In the genomic region with DNA sequence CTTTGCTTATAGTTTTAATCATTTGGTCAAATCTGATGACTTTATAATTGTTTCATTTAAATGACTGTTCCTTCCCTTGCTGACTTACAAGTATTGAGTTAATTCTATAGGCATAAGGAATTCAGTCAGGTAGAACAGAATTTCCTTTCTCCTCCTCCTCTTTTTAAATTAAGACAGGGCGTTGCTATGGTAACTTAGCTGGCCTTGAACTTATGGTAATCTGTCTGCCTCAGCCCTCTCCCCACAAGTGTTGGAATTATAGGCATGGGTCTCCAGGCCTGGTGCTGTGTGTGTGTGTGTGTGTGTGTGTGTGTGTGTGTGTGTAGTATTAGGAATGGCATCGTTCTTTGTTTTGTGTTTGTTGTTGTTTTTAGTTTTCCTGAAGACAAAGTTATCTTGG, we compare ENCODE assay signal across 24 mouse cellular contexts. TPM values are rescaled to one million over a fixed set of nuclear protein-coding genes. Genes with fewer than 3 reads are reported as not detected.
A peak's percentile ranks its signal among the peaks of the same experiment; 100 is the strongest.
DNase-seq lines count a peak whose midpoint lies in the region; ATAC-seq lines count a peak whose summit lies in the region.
"Had no signal": no experiment of that assay in that cellular context is flagged by ENCODE, and none has a peak within 500 bp of the region (broad histone marks: within the 10 kb centered on the region; RNA-seq: fewer than 3 reads in every experiment).

No protein-coding gene starts in this region.

- DNase-seq in forebrain, embryonic 14.5 days (ENCODE audit: low spot score) = peak; percentile 24
- no peak for DNase-seq in forebrain, embryonic 11.5 days (ENCODE audit: low spot score)
- DNase-seq in midbrain, embryonic 11.5 days (ENCODE audit: low spot score, missing footprints) = no peak
- DNase-seq in R1 (ENCODE audit: low read depth, low spot score) (peak; percentile 77), adipocyte (ENCODE audit: low spot score) (no peak)
- DNase-seq in embryo, embryonic 10.5 days (ENCODE audit: low spot score) = peak; percentile 62
- DNase-seq in frontal cortex, postnatal 10 days (ENCODE audit: low spot score in 2 of 2) = no peak
- DNase-seq: adrenal gland, postnatal 14 days; cerebellum, adult 18-20 months; cerebellum, adult 9-11 months; cerebellum, postnatal 36 days; forebrain, postnatal 0 days; gastrocnemius, adult 2 months; gastrocnemius, postnatal 25 days; heart, postnatal 10 days; heart, postnatal 4 days; kidney, adult 18-20 months had no signal

- WGBS in forebrain, embryonic 14.5 days = 52% methylated on average over 2 of the region's 2 CpGs
- WGBS in forebrain, embryonic 11.5 days = 85% methylated on average over 2 of the region's 2 CpGs
- 79% methylated on average over 2 of the region's 2 CpGs for WGBS in midbrain, embryonic 11.5 days
- 78% methylated on average over 2 of the region's 2 CpGs for WGBS in midbrain, embryonic 13.5 days

- H3K4me1 ChIP-seq in forebrain, embryonic 14.5 days (ENCODE audit: control insufficient read depth, insufficient read depth, low read length) = no peaks in the 10 kb centered on the region
- H3K4me1 ChIP-seq in forebrain, embryonic 11.5 days (replicated peaks; ENCODE audit: control insufficient read depth, insufficient read depth, low read length) = no peaks in the 10 kb centered on the region
- no peaks in the 10 kb centered on the region for H3K4me1 ChIP-seq in midbrain, embryonic 11.5 days (ENCODE audit: control insufficient read depth, insufficient read depth, low read length)
- H3K4me1 ChIP-seq in midbrain, embryonic 13.5 days (replicated peaks) = 0 out of 2 replicates have a peak, but pooled peaks cover 4% of the 10 kb centered on the region
- H3K4me1 ChIP-seq: embryonic facial prominence, embryonic 15.5 days; heart, embryonic 10.5 days; hindbrain, embryonic 13.5 days; intestine, embryonic 15.5 days had no signal

- no peaks in the 10 kb centered on the region for H3K27me3 ChIP-seq in forebrain, embryonic 14.5 days (replicated peaks; ENCODE audit: control insufficient read depth, insufficient read depth, low read length)
- no peaks in the 10 kb centered on the region for H3K27me3 ChIP-seq in forebrain, embryonic 11.5 days (ENCODE audit: control insufficient read depth, insufficient read depth, low read length)
- H3K27me3 ChIP-seq in midbrain, embryonic 11.5 days (ENCODE audit: control insufficient read depth, insufficient read depth, low read length) = no peaks in the 10 kb centered on the region
- H3K27me3 ChIP-seq in midbrain, embryonic 13.5 days = no peaks in the 10 kb centered on the region
- H3K27me3 ChIP-seq: CH12.LX; embryonic facial prominence, embryonic 15.5 days; forebrain, embryonic 12.5 days; hindbrain, embryonic 13.5 days; intestine, embryonic 15.5 days had no signal

- H3K9ac ChIP-seq in forebrain, embryonic 14.5 days (ENCODE audit: low read length) = no peak overlapping the region
- H3K9ac ChIP-seq in forebrain, embryonic 11.5 days (ENCODE audit: low read length) = no peak overlapping the region
- no peak overlapping the region for H3K9ac ChIP-seq in midbrain, embryonic 11.5 days (ENCODE audit: low read length)
- no peak overlapping the region for H3K9ac ChIP-seq in midbrain, embryonic 13.5 days (replicated peaks)
- H3K9ac ChIP-seq: embryonic facial prominence, embryonic 15.5 days; forebrain, embryonic 12.5 days; forebrain, postnatal 0 days; hindbrain, embryonic 13.5 days; intestine, embryonic 15.5 days had no signal

- peaks cover 13% of the 10 kb centered on the region; the same call in 1 of the 2 replicates for H3K36me3 ChIP-seq in forebrain, embryonic 14.5 days (ENCODE audit: control insufficient read depth, insufficient read depth, low read length)
- no peaks in the 10 kb centered on the region for H3K36me3 ChIP-seq in forebrain, embryonic 11.5 days (ENCODE audit: control insufficient read depth, insufficient read depth, low read length)
- H3K36me3 ChIP-seq in midbrain, embryonic 11.5 days (ENCODE audit: control insufficient read depth, insufficient read depth, low read length) = no peaks in the 10 kb centered on the region
- H3K36me3 ChIP-seq in midbrain, embryonic 13.5 days = peaks cover 23% of the 10 kb centered on the region

- H3K4me3 ChIP-seq in forebrain, embryonic 14.5 days (ENCODE audit: low read depth, low read length) = no peak overlapping the region
- H3K4me3 ChIP-seq in forebrain, embryonic 11.5 days (ENCODE audit: low read depth, low read length) = no peak overlapping the region
- no peak overlapping the region for H3K4me3 ChIP-seq in midbrain, embryonic 11.5 days (ENCODE audit: low read depth, low read length)
- H3K4me3 ChIP-seq in midbrain, embryonic 13.5 days (replicated peaks) = no peak overlapping the region
- H3K4me3 ChIP-seq: embryonic facial prominence, embryonic 15.5 days; forebrain, embryonic 12.5 days; gastrocnemius, adult 2 months; heart, embryonic 10.5 days; hindbrain, embryonic 13.5 days; intestine, embryonic 15.5 days had no signal

- H3K9me3 ChIP-seq in forebrain, embryonic 14.5 days (replicated peaks; ENCODE audit: control insufficient read depth, low read length) = no peaks in the 10 kb centered on the region
- no peaks in the 10 kb centered on the region for H3K9me3 ChIP-seq in forebrain, embryonic 11.5 days (ENCODE audit: control insufficient read depth, low read length)
- peaks cover 4% of the 10 kb centered on the region; the same call in 1 of the 2 replicates for H3K9me3 ChIP-seq in midbrain, embryonic 11.5 days (ENCODE audit: control insufficient read depth, low read length)
- H3K9me3 ChIP-seq in midbrain, embryonic 13.5 days = no peaks in the 10 kb centered on the region
- H3K9me3 ChIP-seq: embryonic facial prominence, embryonic 15.5 days; forebrain, embryonic 12.5 days; heart, embryonic 10.5 days; hindbrain, embryonic 13.5 days; intestine, embryonic 15.5 days had no signal

- ATAC-seq in forebrain, embryonic 14.5 days = no peak
- ATAC-seq in forebrain, embryonic 11.5 days (replicated peaks; ENCODE audit: low FRiP score) = no peak
- ATAC-seq in midbrain, embryonic 11.5 days (ENCODE audit: low FRiP score) = 0 out of 2 replicates have a peak, but pooled peaks have one; percentile 38
- ATAC-seq in midbrain, embryonic 13.5 days = no peak
- ATAC-seq: forebrain, postnatal 0 days; intestine, embryonic 15.5 days had no signal

- no peak overlapping the region for H3K27ac ChIP-seq in forebrain, embryonic 14.5 days (ENCODE audit: low read depth, low read length)
- H3K27ac ChIP-seq in forebrain, embryonic 11.5 days (ENCODE audit: low read depth, low read length) = no peak overlapping the region
- H3K27ac ChIP-seq in midbrain, embryonic 11.5 days (ENCODE audit: low read depth, low read length) = no peak overlapping the region
- H3K27ac ChIP-seq in midbrain, embryonic 13.5 days = no peak overlapping the region
- H3K27ac ChIP-seq: embryonic facial prominence, embryonic 15.5 days; forebrain, embryonic 12.5 days; gastrocnemius, adult 2 months; heart, embryonic 10.5 days; hindbrain, embryonic 13.5 days; intestine, embryonic 15.5 days had no signal

- H3K4me2 ChIP-seq in forebrain, embryonic 14.5 days (ENCODE audit: low read length) = no peak overlapping the region
- no peak overlapping the region for H3K4me2 ChIP-seq in forebrain, embryonic 11.5 days (ENCODE audit: low read depth, low read length, severe bottlenecking)
- H3K4me2 ChIP-seq in midbrain, embryonic 11.5 days = no peak overlapping the region
- H3K4me2 ChIP-seq in midbrain, embryonic 13.5 days (replicated peaks) = no peak overlapping the region
- H3K4me2 ChIP-seq: embryonic facial prominence, embryonic 15.5 days; forebrain, embryonic 12.5 days; hindbrain, embryonic 13.5 days; intestine, embryonic 15.5 days had no signal

RNA-seq across cellular contexts. Expression of gene Calml4, which starts 43.9 kb away (rescaled TPM):
- 12.0 and 12.9 TPM in 2 replicates for polyA plus RNA-seq in forebrain, embryonic 14.5 days (2014; fragmentation: Nextera tagmentation; extraction: Ambion mirVana)
- polyA plus RNA-seq in forebrain, embryonic 11.5 days (2014; fragmentation: Nextera tagmentation; extraction: Ambion mirVana) = 0.48 and 1.5 TPM in 2 replicates
- polyA plus RNA-seq in midbrain, embryonic 11.5 days (2014; fragmentation: Nextera tagmentation; extraction: Ambion mirVana) = 0.40 and 1.2 TPM in 2 replicates
- polyA plus RNA-seq in midbrain, embryonic 13.5 days (2015; fragmentation: Nextera tagmentation; extraction: Ambion mirVana) = 4.7 and 9.8 TPM in 2 replicates

Comparison
In these comparisons a context has a peak if more than half of its experiments do, and no peak if none do; other contexts are left out.
1. DNase-seq: peak in forebrain, embryonic 14.5 days (single experiment), R1 (single experiment) and embryo, embryonic 10.5 days (single experiment); none in forebrain, embryonic 11.5 days (single experiment), midbrain, embryonic 11.5 days (single experiment), frontal cortex, postnatal 10 days (0 of 2) and adipocyte (single experiment).